Mouse (Mus musculus) testis, adult 2 months (tissue): Measurements from ENCODE around the gene Edf1. TPM values are rescaled to one million over a fixed set of nuclear protein-coding genes. Genes with fewer than 3 reads are reported as not detected.

Source experiments
- H3K27ac ChIP-seq: fragments of 200-500 bp; 2 replicates; pipeline ENCODE4 v1.5.1; 2012; ENCODE audit warnings: low read depth, low read length; ENCODE audit not compliant: control insufficient read depth, insufficient read depth
- H3K27me3 ChIP-seq: fragments of 200-500 bp; 2 replicates; pipeline ENCODE4 v1.6.1; 2012; ENCODE audit warnings: mild to moderate bottlenecking, low read length, moderate library complexity; ENCODE audit not compliant: control insufficient read depth, insufficient read depth
- H3K36me3 ChIP-seq: fragments of 200-500 bp; 2 replicates; pipeline ENCODE4 v1.6.1; 2012; ENCODE audit warnings: mild to moderate bottlenecking, low read length; ENCODE audit not compliant: control insufficient read depth, insufficient read depth
- H3K4me1 ChIP-seq: fragments of 200-500 bp; 2 replicates; pipeline ENCODE4 v1.6.1; 2012; ENCODE audit warnings: low read length; ENCODE audit not compliant: control insufficient read depth, insufficient read depth
- H3K4me3 ChIP-seq: fragments of 200-500 bp; 2 replicates; pipeline ENCODE4 v1.5.1; 2012; ENCODE audit warnings: low read depth, mild to moderate bottlenecking, low read length, moderate library complexity, mixed read lengths; ENCODE audit not compliant: control insufficient read depth
- CTCF ChIP-seq: fragments of 200-500 bp; IDR thresholded peaks from 2 replicates; pipeline ENCODE4 v1.5.1; 2012; ENCODE audit warnings: low read depth, mild to moderate bottlenecking, inconsistent platforms, low read length, moderate library complexity; ENCODE audit not compliant: control insufficient read depth, insufficient read depth, insufficient replicate concordance
- POLR2A ChIP-seq: fragments of 200-500 bp; IDR thresholded peaks from 2 replicates; pipeline ENCODE4 v1.6.1; 2012; ENCODE audit warnings: low read depth, mild to moderate bottlenecking, inconsistent platforms, low read length, moderate library complexity; ENCODE audit not compliant: control insufficient read depth
- polyA plus RNA-seq: library from polyadenylated mRNA; depleted of rRNA; stranded (reverse); fragments of >200 nt; gene quantifications from 2 replicates; pipeline ENCODE4 v1.2.3, GENCODE M21; 2012; rRNA removed

Edf1 gene
- polyA plus RNA-seq, 1 experiment, result 170 TPM

DNA sequence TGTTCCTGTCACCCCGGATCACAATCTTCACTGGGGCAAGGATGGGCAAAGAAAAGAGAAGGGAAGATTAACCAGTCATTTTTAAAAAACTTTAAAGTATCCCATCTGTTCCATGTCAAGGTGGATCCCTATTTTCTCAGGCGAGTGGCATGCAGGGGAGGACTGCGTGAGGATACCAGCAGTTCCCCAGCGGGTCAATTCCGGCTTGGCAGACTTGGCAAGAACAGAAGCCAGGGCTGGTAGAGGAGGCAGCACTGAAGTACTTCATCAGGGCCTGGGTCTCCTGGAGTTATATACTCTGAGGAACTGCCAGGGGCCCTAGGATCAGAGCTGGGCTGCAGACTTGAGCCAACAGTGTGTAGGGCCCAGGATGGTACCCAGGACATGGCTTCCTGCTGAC is 44.9 kb downstream of the Edf1 start:
- H3K27me3 ChIP-seq, result no peaks in the 10 kb centered on the region
- H3K36me3 ChIP-seq, result peaks cover 5% of the 10 kb centered on the region; the same call in 1 of the 2 replicates
- H3K27ac ChIP-seq, result no peak overlapping the region
- H3K4me3 ChIP-seq, result no peak overlapping the region
- TF ChIP-seq CTCF, result no peak
- TF ChIP-seq POLR2A, result no peak
- H3K4me1 ChIP-seq, result no peaks in the 10 kb centered on the region; the same call in 1 of the 2 replicates

DNA sequence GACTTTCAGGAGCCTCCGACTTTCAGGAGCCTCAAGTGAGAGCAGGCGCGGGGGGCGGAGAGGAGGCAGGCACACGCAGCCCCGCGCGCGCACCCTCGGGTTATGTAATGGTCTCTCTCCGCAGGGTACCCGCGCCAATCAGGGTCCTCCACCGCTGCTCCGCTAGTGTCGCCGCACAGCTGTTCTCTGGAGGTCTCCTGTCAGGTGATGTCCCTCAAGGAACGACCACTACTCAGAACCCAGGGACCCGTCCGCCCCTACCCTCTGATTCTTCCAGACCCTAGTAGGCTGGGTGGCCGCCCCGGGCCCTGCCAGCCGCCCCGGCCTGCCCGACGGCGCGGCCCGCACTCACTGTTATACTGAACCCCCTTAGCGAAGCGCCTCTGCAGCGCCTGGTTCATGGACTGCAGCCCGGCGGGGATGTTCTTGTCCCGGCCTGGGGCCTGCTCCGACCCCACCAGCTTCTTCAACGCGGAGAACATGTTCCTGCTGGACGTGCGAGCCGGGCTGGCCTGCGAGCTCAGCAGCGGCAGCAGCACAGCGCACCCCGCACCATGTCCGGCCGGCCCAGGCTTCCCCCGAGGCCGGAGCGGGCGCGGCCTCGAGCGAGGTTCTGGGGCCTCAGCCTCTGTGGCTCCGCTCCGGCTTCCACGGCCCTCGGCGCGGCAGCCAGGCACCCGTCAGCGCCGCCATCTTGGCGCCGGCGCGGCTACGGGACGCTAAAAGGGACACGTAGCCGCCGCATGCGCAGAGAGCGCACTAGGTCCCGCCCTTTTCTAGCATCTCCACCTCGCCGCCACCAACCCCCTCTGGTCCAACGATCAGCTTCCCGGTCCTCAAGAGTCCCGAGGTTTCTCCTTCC is 50.3 kb downstream of the Edf1 start, which contains the start of gene Rabl6:
TSS of gene Rabl6 (minus strand) at position 761 of the 862 bp plus-strand sequence.
- Histone ChIP-seq H3K27ac (peak within 1 kb of the TSS; percentile 93), H3K27me3 (no peaks in the 10 kb centered on the region), H3K4me3 (peak within 1 kb of the TSS; percentile 96), H3K36me3 (no peaks in the 10 kb centered on the region; the same call in 1 of the 2 replicates), H3K4me1 (no peaks in the 10 kb centered on the region; the same call in none of the 2 replicates)
- TF ChIP-seq CTCF (no peak), POLR2A (peak; percentile 97)

DNA sequence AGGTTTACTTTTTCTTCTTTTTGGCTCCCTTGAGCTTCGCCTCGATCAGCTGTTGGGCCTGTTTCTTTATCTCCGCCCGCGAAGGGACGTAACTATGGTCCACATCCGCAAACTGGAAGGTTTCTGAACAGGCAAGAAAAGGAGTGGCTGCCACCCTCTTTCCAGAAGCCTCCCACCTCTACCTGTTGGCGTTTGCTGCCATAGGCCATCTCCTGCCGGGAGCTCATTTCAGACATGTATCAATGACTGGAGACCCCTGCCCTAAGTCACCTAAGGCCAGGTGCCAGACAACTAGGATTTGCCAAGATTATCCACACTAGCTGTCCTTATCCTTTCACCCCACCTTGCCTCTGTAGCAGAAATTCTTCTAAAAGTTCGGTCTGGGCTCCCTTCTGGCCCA is 51.0 kb downstream of the Edf1 start:
- Histone ChIP-seq H3K27ac (peak overlapping the region; percentile 93), H3K4me1 (no peaks in the 10 kb centered on the region; the same call in none of the 2 replicates), H3K27me3 (no peaks in the 10 kb centered on the region), H3K36me3 (no peaks in the 10 kb centered on the region; the same call in 1 of the 2 replicates), H3K4me3 (peak overlapping the region; percentile 96)
- no peak for TF ChIP-seq CTCF
- no peak for TF ChIP-seq POLR2A

Other genes with a start within 250 kb of the Edf1 start
- gene Grin1, start 238.7 kb upstream of the Edf1 start, polyA plus RNA-seq, result 0.38 and 0.75 TPM in 2 replicates
- 25.4 and 29.3 TPM in 2 replicates for gene Man1b1, start 225.5 kb upstream of the Edf1 start, polyA plus RNA-seq
- gene Dpp7, start 201.5 kb upstream of the Edf1 start, polyA plus RNA-seq, result 4.0 and 5.0 TPM in 2 replicates
- 1.7 and 2.2 TPM in 2 replicates for gene Uap1l1, start 192.2 kb upstream of the Edf1 start, polyA plus RNA-seq
- gene Sapcd2, start 185.5 kb upstream of the Edf1 start, polyA plus RNA-seq, result 1.1 and 1.3 TPM in 2 replicates
- gene Entpd2, start 162.0 kb upstream of the Edf1 start, polyA plus RNA-seq, result 6.2 and 6.5 TPM in 2 replicates
- 13.6 and 15.9 TPM in 2 replicates for gene Npdc1, start 158.5 kb upstream of the Edf1 start, polyA plus RNA-seq
- 0.10 TPM in 1 of 2 replicates, not detected in the other for gene Fut7, start 134.6 kb upstream of the Edf1 start, polyA plus RNA-seq
- gene Abca2, start 129.1 kb upstream of the Edf1 start, polyA plus RNA-seq, result 17.3 and 18.3 TPM in 2 replicates
- gene Clic3, start 101.0 kb upstream of the Edf1 start, polyA plus RNA-seq, result 0.78 and 11.8 TPM in 2 replicates
- gene Paxx, start 96.8 kb upstream of the Edf1 start, polyA plus RNA-seq, result 34.3 and 35.8 TPM in 2 replicates
- 311 and 369 TPM in 2 replicates for gene Ptgds, start 87.8 kb upstream of the Edf1 start, polyA plus RNA-seq
- 5.7 TPM in 1 of 2 replicates, not detected in the other for gene Lcn12, start 63.9 kb upstream of the Edf1 start, polyA plus RNA-seq
- 137 and 166 TPM in 2 replicates for gene Fbxw5, start 57.1 kb upstream of the Edf1 start, polyA plus RNA-seq
- 58.4 and 70.5 TPM in 2 replicates for gene C8g, start 56.1 kb upstream of the Edf1 start, polyA plus RNA-seq
- gene Traf2, start 10.9 kb upstream of the Edf1 start, polyA plus RNA-seq, result 12.2 and 12.7 TPM in 2 replicates
- gene Mamdc4, start 17.0 kb downstream of the Edf1 start, polyA plus RNA-seq, result 1.7 and 8.5 TPM in 2 replicates
- gene Phpt1, start 17.4 kb downstream of the Edf1 start, polyA plus RNA-seq, result 102 and 112 TPM in 2 replicates
- 0.11 and 0.19 TPM in 2 replicates for gene Ajm1, start 23.9 kb downstream of the Edf1 start, polyA plus RNA-seq
- gene Rabl6, start 50.7 kb downstream of the Edf1 start, polyA plus RNA-seq, result 40.9 and 46.2 TPM in 2 replicates
- gene Ccdc183, start 59.8 kb downstream of the Edf1 start, polyA plus RNA-seq, result 101 and 107 TPM in 2 replicates
- gene Tmem141, start 64.2 kb downstream of the Edf1 start, polyA plus RNA-seq, result 24.0 and 26.8 TPM in 2 replicates
- 0.07 and 0.54 TPM in 2 replicates for gene Fcna, start 70.2 kb downstream of the Edf1 start, polyA plus RNA-seq
- not detected in 2 replicates for gene Lcn8, start 95.3 kb downstream of the Edf1 start, polyA plus RNA-seq
- not detected in 2 replicates for gene Lcn5, start 100.1 kb downstream of the Edf1 start, polyA plus RNA-seq
- not detected in 2 replicates for gene Lcn6, start 118.9 kb downstream of the Edf1 start, polyA plus RNA-seq
- gene Lcn10, start 124.9 kb downstream of the Edf1 start, polyA plus RNA-seq, result not detected in 2 replicates
- gene Obp2a, start 142.2 kb downstream of the Edf1 start, polyA plus RNA-seq, result not detected in 2 replicates
- gene Bmyc, start 148.9 kb downstream of the Edf1 start, polyA plus RNA-seq, result 6.3 and 6.4 TPM in 2 replicates
- gene Obp2b, start 179.2 kb downstream of the Edf1 start, polyA plus RNA-seq, result not detected in 2 replicates
- gene Lcn3, start 207.7 kb downstream of the Edf1 start, polyA plus RNA-seq, result not detected in 2 replicates
- gene Lcn11, start 219.2 kb downstream of the Edf1 start, polyA plus RNA-seq, result not detected in 2 replicates
- 14.4 and 17.0 TPM in 2 replicates for gene Gm13539, start 224.4 kb downstream of the Edf1 start, polyA plus RNA-seq